Mouse (Mus musculus): ENCODE measurements around the gene Thbs3.

DNA sequence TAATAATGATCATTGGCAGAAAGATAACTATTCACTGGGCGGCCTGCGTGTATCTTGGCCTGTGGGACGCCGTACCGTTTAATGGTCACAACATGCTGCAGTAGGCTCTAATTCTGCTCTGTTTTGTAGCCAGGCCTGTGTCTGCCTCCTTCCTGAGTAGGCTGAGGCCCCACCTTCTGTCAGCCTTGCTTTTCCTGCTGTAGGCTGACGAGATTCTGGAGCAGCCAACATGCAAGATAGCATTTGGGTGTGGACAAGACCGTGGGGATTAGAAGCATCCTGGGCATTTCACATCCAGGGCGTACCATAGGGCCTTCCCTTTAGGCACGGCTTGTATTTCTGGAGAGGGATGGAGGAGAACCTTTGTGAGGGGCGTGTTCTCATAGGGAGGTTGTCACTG, 47.4 kb downstream of the Thbs3 start:
- TF ChIP-seq CTCF (IDR thresholded peaks at IDR 0.05; ENCODE audit: low read depth, low read length) (no peak), POLR2A (IDR thresholded peaks at IDR 0.05; ENCODE audit: borderline replicate concordance, low read depth, low read length) (no peak)

All from bone marrow macrophage, adult 2 months (primary cell).